Mouse (Mus musculus): Measurements from ENCODE around the gene Atpaf1. TPM values are rescaled to one million over a fixed set of nuclear protein-coding genes. Genes with fewer than 3 reads are reported as not detected.

Atpaf1 gene
- total RNA-seq, 1 experiment from 2014 or later = 42.6 TPM

GRCm38 (mm10) chr4:115848990-115849677, 64.5 kb downstream of the Atpaf1 start:
- no peak for DNase-seq

GRCm38 (mm10) chr4:115850111-115850510, 65.5 kb downstream of the Atpaf1 start:
- DNase-seq = no peak

GRCm38 (mm10) chr4:115850631-115851030, 66.0 kb downstream of the Atpaf1 start:
- no peak for DNase-seq

GRCm38 (mm10) chr4:115851569-115851968, 67.0 kb downstream of the Atpaf1 start:
- DNase-seq = no peak

- no peak for DNase-seq
Observed at GRCm38 (mm10) chr4:115855100-115855499, 70.5 kb downstream of the Atpaf1 start.

- no peak for DNase-seq
Observed at GRCm38 (mm10) chr4:115855609-115856008, 71.0 kb downstream of the Atpaf1 start.

- DNase-seq = no peak
Observed at GRCm38 (mm10) chr4:115856282-115856681, 71.7 kb downstream of the Atpaf1 start.

- no peak for DNase-seq
Observed at GRCm38 (mm10) chr4:115857293-115857883, 72.8 kb downstream of the Atpaf1 start.

- DNase-seq = no peak
Observed at GRCm38 (mm10) chr4:115863352-115863751, 78.7 kb downstream of the Atpaf1 start.

GRCm38 (mm10) chr4:115863880-115864279, 79.3 kb downstream of the Atpaf1 start:
- DNase-seq = no peak

Other genes with a start within 250 kb of the Atpaf1 start
- 0.68 and 5.7 TPM in 2 replicates for gene Cyp4a31, start 221.2 kb upstream of the Atpaf1 start, total RNA-seq (2021)
- 3.1 and 9.7 TPM in 2 replicates for gene Cyp4a32, start 183.8 kb upstream of the Atpaf1 start, total RNA-seq (2021)
- 18.5 and 28.6 TPM in 2 replicates for gene Cyp4b1, start 137.1 kb upstream of the Atpaf1 start, total RNA-seq (2021)
- 57.2 and 60.1 TPM in 2 replicates for gene Efcab14, start 47.1 kb upstream of the Atpaf1 start, total RNA-seq (2021)
- gene Tex38, start 3.8 kb upstream of the Atpaf1 start, total RNA-seq (2021) = 1.2 and 2.3 TPM in 2 replicates
- gene Mob3c, start 43.3 kb downstream of the Atpaf1 start, total RNA-seq (2021) = 10.2 and 12.4 TPM in 2 replicates
- 29.3 and 42.4 TPM in 2 replicates for gene Mknk1, start 54.4 kb downstream of the Atpaf1 start, total RNA-seq (2021)
- not detected in 2 replicates for gene Kncn, start 99.6 kb downstream of the Atpaf1 start, total RNA-seq (2021)
- gene 6430628N08Rik, start 105.9 kb downstream of the Atpaf1 start, total RNA-seq (2021) = not detected in 2 replicates
- not detected in 2 replicates for gene Dmbx1, start 155.1 kb downstream of the Atpaf1 start, total RNA-seq (2021)
- gene Faah, start 233.1 kb downstream of the Atpaf1 start, total RNA-seq (2021) = 5.6 and 9.9 TPM in 2 replicates